Mouse (Mus musculus): ENCODE measurements at regions not wholly inside any gene's neighbourhood (a gene's known extent, or its start where the extent isn't known, plus 50 kb on each side); places are given as distances from the start of the nearest gene placed in this dataset.

DNA sequence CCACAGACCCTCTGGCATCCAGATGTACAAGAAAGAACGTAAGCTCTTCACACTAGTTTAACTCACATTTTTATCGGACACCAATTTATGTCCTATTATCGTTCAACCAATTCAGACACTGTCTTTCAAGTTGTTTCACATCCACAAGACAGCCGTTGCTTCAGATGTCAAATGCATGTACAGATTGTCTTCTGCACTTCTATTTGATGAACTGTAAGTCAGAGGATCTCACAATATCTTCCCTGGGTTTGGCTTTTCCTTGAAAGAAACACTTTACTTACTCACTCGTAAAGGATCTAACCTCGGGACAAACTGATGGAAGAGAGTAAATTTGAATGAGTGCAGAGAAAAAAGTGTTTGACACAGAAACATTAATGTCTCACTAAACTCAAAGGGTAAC, 272.3 kb upstream of the Hand2 start:
- dilution Hi-C loops (cut with MboI; ENCODE audit: extremely low pct_ligation_motif_present, extremely low pct_unique_long_range_greater_than_20kb, low sequenced_read_pairs) (no loop called here), in situ Hi-C loops (cut with MboI; ENCODE audit: low pct_ligation_motif_present, low pct_unique_long_range_greater_than_20kb, low sequenced_read_pairs) (no loop called here)
- Histone ChIP-seq H3K4me2 (ENCODE audit: insufficient read depth, low read depth, poor library complexity, severe bottlenecking) (no peak overlapping the region), H3K9me3 (replicated peaks; ENCODE audit: low read length) (no peaks in the 10 kb centered on the region), H3K27me3 (replicated peaks) (no peaks in the 10 kb centered on the region), H3K4me3 (replicated peaks in 1 of 3; ENCODE audit: low read depth in 2 of 3, low read length in 2 of 3, poor library complexity in 1 of 3) (no peak overlapping the region), H3K36me3 (replicated peaks in 1 of 2; ENCODE audit: control insufficient read depth in 1 of 2, insufficient read depth in 1 of 2, low read length in 1 of 2) (no peaks in the 10 kb centered on the region), H3K4me1 (ENCODE audit: control insufficient read depth in 1 of 2, insufficient read depth in 2 of 2) (no peaks in the 10 kb centered on the region), H3K27ac (ENCODE audit: insufficient read depth, low read depth) (no peak overlapping the region), H3K9ac (ENCODE audit: insufficient read depth, low read depth) (no peak overlapping the region), H3K79me2 (replicated peaks; ENCODE audit: control insufficient read depth, extremely low read depth, insufficient read depth, poor library complexity, severe bottlenecking) (no peaks in the 10 kb centered on the region)
- no peak for DNase-seq (ENCODE audit: extremely low read depth)
- TF ChIP-seq MAZ (IDR thresholded peaks at IDR 0.05; ENCODE audit: low read depth, low read length): no peak

DNA sequence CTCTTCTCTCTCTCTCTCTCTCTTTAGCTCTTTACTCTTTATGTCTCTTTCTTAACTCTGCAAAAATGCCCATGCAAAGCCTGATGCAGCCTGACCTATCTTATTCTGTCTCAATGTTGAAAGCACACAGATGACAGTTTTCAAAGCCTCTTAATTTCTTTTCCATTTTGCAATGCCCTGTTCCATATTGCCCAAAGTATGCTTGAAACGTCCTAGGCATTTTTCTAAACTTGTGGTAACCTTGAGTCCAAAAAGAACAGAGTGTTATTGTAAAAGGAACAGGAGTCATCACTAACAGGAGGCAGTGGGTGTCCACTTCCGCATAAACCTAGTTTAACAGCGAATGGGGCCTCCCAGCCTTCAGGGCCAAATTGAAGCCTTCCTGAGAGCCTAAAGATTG, 271.9 kb upstream of the Hand2 start:
- H3K79me2 ChIP-seq (replicated peaks; ENCODE audit: control insufficient read depth, extremely low read depth, insufficient read depth, poor library complexity, severe bottlenecking): no peaks in the 10 kb centered on the region
- no peak overlapping the region for H3K9ac ChIP-seq (ENCODE audit: insufficient read depth, low read depth)
- H3K4me1 ChIP-seq (ENCODE audit: control insufficient read depth in 1 of 2, insufficient read depth in 2 of 2): no peaks in the 10 kb centered on the region
- no peaks in the 10 kb centered on the region for H3K36me3 ChIP-seq (replicated peaks in 1 of 2; ENCODE audit: control insufficient read depth in 1 of 2, insufficient read depth in 1 of 2, low read length in 1 of 2)
- dilution Hi-C loops (cut with MboI; ENCODE audit: extremely low pct_ligation_motif_present, extremely low pct_unique_long_range_greater_than_20kb, low sequenced_read_pairs): no loop called here
- no peak overlapping the region for H3K4me3 ChIP-seq (replicated peaks in 1 of 3; ENCODE audit: low read depth in 2 of 3, low read length in 2 of 3, poor library complexity in 1 of 3)
- TF ChIP-seq SIN3A (IDR thresholded peaks at IDR 0.05; ENCODE audit: low read length): no peak
- TF ChIP-seq IRF4 (IDR thresholded peaks at IDR 0.05; ENCODE audit: low read depth, low read length): no peak
- TF ChIP-seq PAX5 (IDR thresholded peaks at IDR 0.05; ENCODE audit: low read length): no peak
- no peak for TF ChIP-seq TBP (conservative IDR thresholded peaks at IDR 0.05; ENCODE audit: low read depth, low read length)
- no peak for TF ChIP-seq ZKSCAN1 (IDR thresholded peaks at IDR 0.05; ENCODE audit: borderline replicate concordance, low read depth, low read length)
- no peak for TF ChIP-seq ZNF384 (IDR thresholded peaks at IDR 0.05; ENCODE audit: low read depth, low read length)
- no peak for TF ChIP-seq GABPA (IDR thresholded peaks at IDR 0.05; ENCODE audit: insufficient replicate concordance, low read depth, low read length)
- TF ChIP-seq EP300 (IDR thresholded peaks at IDR 0.05; ENCODE audit: low read length): no peak
- no peak for TF ChIP-seq USF2 (conservative IDR thresholded peaks at IDR 0.05; ENCODE audit: low read depth, low read length)
- TF ChIP-seq TCF12 (IDR thresholded peaks at IDR 0.05; ENCODE audit: low read depth, low read length): no peak
- TF ChIP-seq MAFK (IDR thresholded peaks at IDR 0.05; ENCODE audit: insufficient replicate concordance, low read length): no peak
- no peak for TF ChIP-seq ZMIZ1 (IDR thresholded peaks at IDR 0.05; ENCODE audit: low read depth, low read length)
- no peak for TF ChIP-seq JUND (conservative IDR thresholded peaks at IDR 0.05; ENCODE audit: low read depth, low read length)
- TF ChIP-seq ELF1 (IDR thresholded peaks at IDR 0.05; ENCODE audit: low read depth, low read length): no peak
- no peak for TF ChIP-seq KAT2A (IDR thresholded peaks at IDR 0.05; ENCODE audit: insufficient replicate concordance, low read length)
- no peak for TF ChIP-seq CTCF (conservative IDR thresholded peaks at IDR 0.05 in 1 of 2, IDR thresholded peaks at IDR 0.05 in 1 of 2; ENCODE audit: low read depth in 2 of 2, low read length in 2 of 2)
- TF ChIP-seq NRF1 (IDR thresholded peaks at IDR 0.05; ENCODE audit: low read depth, low read length): no peak
- in situ Hi-C loops (cut with MboI; ENCODE audit: low pct_ligation_motif_present, low pct_unique_long_range_greater_than_20kb, low sequenced_read_pairs): no loop called here
- DNase-seq (ENCODE audit: extremely low read depth): no peak
- H3K4me2 ChIP-seq (ENCODE audit: insufficient read depth, low read depth, poor library complexity, severe bottlenecking): no peak overlapping the region
- H3K27ac ChIP-seq (ENCODE audit: insufficient read depth, low read depth): no peak overlapping the region
- H3K9me3 ChIP-seq (replicated peaks; ENCODE audit: low read length): no peaks in the 10 kb centered on the region
- no peaks in the 10 kb centered on the region for H3K27me3 ChIP-seq (replicated peaks)
